Mouse (Mus musculus) activated CD4-positive, CD25-positive, alpha-beta regulatory T cell, adult 9 weeks (primary cell): ENCODE results near the gene Clec4n. TPM values are rescaled to one million over a fixed set of nuclear protein-coding genes. Genes with fewer than 3 reads are reported as not detected.

Experiments
- polyA plus RNA-seq: library from polyadenylated mRNA; unstranded; fragments of 100-300 nt; shearing (Covaris generic); gene quantifications from one replicate; pipeline ENCODE4 v1.2.1, GENCODE M21; 2017

Gene Clec4n
- 3.6 TPM for polyA plus RNA-seq

GRCm38 (mm10) chr6:123229644-123230043 is at the start of gene Clec4n:
TSS of gene Clec4n (plus strand) at chr6:123229843.

GRCm38 (mm10) chr6:123261555-123262161 is 32.0 kb downstream of the Clec4n start, which contains the start of gene Clec4d:
TSS of gene Clec4d (plus strand) at chr6:123262111.

GRCm38 (mm10) chr6:123289753-123290152 is 60.1 kb downstream of the Clec4n start, which contains the start of gene Clec4e:
TSS of gene Clec4e (minus strand) at chr6:123289870.

Other genes with a start within 250 kb of the Clec4n start
- gene Clec4a4, start 239.5 kb upstream of the Clec4n start, polyA plus RNA-seq, result not detected
- 0.59 TPM for gene Clec4b1, start 179.9 kb upstream of the Clec4n start, polyA plus RNA-seq
- 0.31 TPM for gene Clec4a2, start 123.4 kb upstream of the Clec4n start, polyA plus RNA-seq
- not detected for gene Clec4b2, start 57.0 kb upstream of the Clec4n start, polyA plus RNA-seq
- gene Clec4d, start 32.3 kb downstream of the Clec4n start, polyA plus RNA-seq, result not detected
- gene Clec4e, start 60.0 kb downstream of the Clec4n start, polyA plus RNA-seq, result not detected
- gene Vmn2r19, start 78.5 kb downstream of the Clec4n start, polyA plus RNA-seq, result not detected
- not detected for gene Vmn2r20, start 188.3 kb downstream of the Clec4n start, polyA plus RNA-seq